Mouse (Mus musculus): ENCODE results near the gene Bik.
A peak's percentile ranks its signal among the peaks of the same experiment; 100 is the strongest.

Bik gene

GRCm38 (mm10) chr15:83547144-83547543, 20.5 kb downstream of the Bik start:
- ATAC-seq (ENCODE audit: low TSS enrichment): no peak

- no peak for ATAC-seq (ENCODE audit: low TSS enrichment)
Observed at GRCm38 (mm10) chr15:83550137-83550536, 23.5 kb downstream of the Bik start.

GRCm38 (mm10) chr15:83553831-83554230, 27.2 kb downstream of the Bik start:
- no peak for ATAC-seq (ENCODE audit: low TSS enrichment)

- ATAC-seq (ENCODE audit: low TSS enrichment): peak; percentile 94
Observed at GRCm38 (mm10) chr15:83555161-83555974, 28.7 kb downstream of the Bik start.

- ATAC-seq (ENCODE audit: low TSS enrichment): no peak
Observed at GRCm38 (mm10) chr15:83560941-83561477, 34.3 kb downstream of the Bik start.

GRCm38 (mm10) chr15:83562626-83563270, 36.1 kb downstream of the Bik start:
- ATAC-seq (ENCODE audit: low TSS enrichment): peak; percentile 78

GRCm38 (mm10) chr15:83563327-83563856, 36.7 kb downstream of the Bik start, which contains the start of the genes Tspo and Mcat:
TSS of gene Tspo (plus strand) at chr15:83563592.
TSS of gene Mcat (minus strand) at chr15:83563787.
- ATAC-seq (ENCODE audit: low TSS enrichment): no peak

GRCm38 (mm10) chr15:83563857-83564651, 37.4 kb downstream of the Bik start:
- ATAC-seq (ENCODE audit: low TSS enrichment): no peak

- ATAC-seq (ENCODE audit: low TSS enrichment): no peak
Observed at GRCm38 (mm10) chr15:83565434-83565833, 38.8 kb downstream of the Bik start.

- ATAC-seq (ENCODE audit: low TSS enrichment): no peak
Observed at GRCm38 (mm10) chr15:83566006-83566405, 39.3 kb downstream of the Bik start.

GRCm38 (mm10) chr15:83567728-83568127, 41.1 kb downstream of the Bik start:
- no peak for ATAC-seq (ENCODE audit: low TSS enrichment)

- no peak for ATAC-seq (ENCODE audit: low TSS enrichment)
Observed at GRCm38 (mm10) chr15:83568544-83568943, 41.9 kb downstream of the Bik start.

- ATAC-seq (ENCODE audit: low TSS enrichment): no peak
Observed at GRCm38 (mm10) chr15:83569682-83570081, 43.0 kb downstream of the Bik start.

- ATAC-seq (ENCODE audit: low TSS enrichment): no peak
Observed at GRCm38 (mm10) chr15:83570641-83571040, 44.0 kb downstream of the Bik start.

- no peak for ATAC-seq (ENCODE audit: low TSS enrichment)
Observed at GRCm38 (mm10) chr15:83571636-83572035, 45.0 kb downstream of the Bik start.

GRCm38 (mm10) chr15:83572132-83572531, 45.5 kb downstream of the Bik start:
- no peak for ATAC-seq (ENCODE audit: low TSS enrichment)

- ATAC-seq (ENCODE audit: low TSS enrichment): no peak
Observed at GRCm38 (mm10) chr15:83573606-83574005, 46.9 kb downstream of the Bik start.

GRCm38 (mm10) chr15:83574731-83575351, 48.2 kb downstream of the Bik start:
- ATAC-seq (ENCODE audit: low TSS enrichment): no peak

- ATAC-seq (ENCODE audit: low TSS enrichment): no peak
Observed at GRCm38 (mm10) chr15:83575543-83575942, 48.9 kb downstream of the Bik start.

- ATAC-seq (ENCODE audit: low TSS enrichment): no peak
Observed at GRCm38 (mm10) chr15:83576651-83577050, 50.0 kb downstream of the Bik start.

GRCm38 (mm10) chr15:83582931-83583330, 56.3 kb downstream of the Bik start:
- no peak for ATAC-seq (ENCODE audit: low TSS enrichment)

Measured in frontal cortex, adult (tissue).